Mouse (Mus musculus) limb, embryonic 15.5 days (tissue): Measurements from ENCODE around the gene Rnf213. TPM values are rescaled to one million over a fixed set of nuclear protein-coding genes. Genes with fewer than 3 reads are reported as not detected.

ENCODE experiments used
- ATAC-seq: fragments of 200-750 bp; cut with Nextera tagmentation; 2 replicates; pipeline ENCODE4 v1.8.0; 2017; ENCODE audit warnings: low read depth, moderate TSS enrichment; ENCODE audit not compliant: insufficient number of reproducible peaks, low FRiP score, low TSS enrichment
- H3K27ac ChIP-seq: fragments of 300-500 bp; sonication (generic); 2 replicates; pipeline ENCODE4 v1.5.1; 2015; ENCODE audit warnings: moderate library complexity, mild to moderate bottlenecking, inconsistent platforms
- H3K27me3 ChIP-seq: fragments of 300-500 bp; sonication (generic); 2 replicates; pipeline ENCODE4 v1.6.1; 2015; ENCODE audit warnings: inconsistent platforms
- H3K36me3 ChIP-seq: fragments of 300-500 bp; sonication (generic); 2 replicates; pipeline ENCODE4 v1.6.1; 2015; ENCODE audit warnings: inconsistent platforms
- H3K4me1 ChIP-seq: fragments of 300-500 bp; sonication (generic); 2 replicates; pipeline ENCODE4 v1.6.1; 2015; ENCODE audit warnings: inconsistent platforms
- H3K4me2 ChIP-seq: fragments of 300-500 bp; sonication (generic); 2 replicates; pipeline ENCODE4 v1.6.1; 2015; ENCODE audit warnings: mild to moderate bottlenecking, inconsistent platforms
- H3K4me3 ChIP-seq: fragments of 300-500 bp; sonication (generic); 2 replicates; pipeline ENCODE4 v1.5.1; 2015; ENCODE audit warnings: mild to moderate bottlenecking, inconsistent platforms
- H3K9ac ChIP-seq: fragments of 300-500 bp; sonication (generic); 2 replicates; pipeline ENCODE4 v1.6.1; 2015; ENCODE audit warnings: inconsistent platforms
- H3K9me3 ChIP-seq: fragments of 300-500 bp; sonication (generic); 2 replicates; pipeline ENCODE4 v1.6.1; 2016; ENCODE audit warnings: inconsistent platforms
- WGBS: fragments of 180-500 bp; shearing (Covaris S2); methylation state at CpG from one replicate; pipeline ENCODE4 v1.1.7; 2015; 5-methylcytosine and 5-hydroxymethylcytosine counted together
- polyA plus RNA-seq: library from polyadenylated mRNA; unstranded; fragments of >200 nt; fragmentation: Nextera tagmentation; extraction: Ambion mirVana; gene quantifications from 2 replicates; pipeline ENCODE4 v1.2.1, GENCODE M21; 2015

Rnf213 gene
- polyA plus RNA-seq, 1 experiment from 2014 or later = 3.7 TPM

- no peaks in the 10 kb centered on the region for H3K9me3 ChIP-seq
- no peaks in the 10 kb centered on the region for H3K4me1 ChIP-seq
- no peaks in the 10 kb centered on the region for H3K27me3 ChIP-seq
- no peak for ATAC-seq
- no peak overlapping the region for H3K4me2 ChIP-seq
- H3K36me3 ChIP-seq = peaks cover 67% of the 10 kb centered on the region
- H3K9ac ChIP-seq = no peak overlapping the region
- no peak overlapping the region for H3K4me3 ChIP-seq
- WGBS = 87% methylated on average over 4 of the region's 4 CpGs
- no peak overlapping the region for H3K27ac ChIP-seq
Observed at GRCm38 (mm10) chr11:119506386-119506785, 113.5 kb downstream of the Rnf213 start.

DNA sequence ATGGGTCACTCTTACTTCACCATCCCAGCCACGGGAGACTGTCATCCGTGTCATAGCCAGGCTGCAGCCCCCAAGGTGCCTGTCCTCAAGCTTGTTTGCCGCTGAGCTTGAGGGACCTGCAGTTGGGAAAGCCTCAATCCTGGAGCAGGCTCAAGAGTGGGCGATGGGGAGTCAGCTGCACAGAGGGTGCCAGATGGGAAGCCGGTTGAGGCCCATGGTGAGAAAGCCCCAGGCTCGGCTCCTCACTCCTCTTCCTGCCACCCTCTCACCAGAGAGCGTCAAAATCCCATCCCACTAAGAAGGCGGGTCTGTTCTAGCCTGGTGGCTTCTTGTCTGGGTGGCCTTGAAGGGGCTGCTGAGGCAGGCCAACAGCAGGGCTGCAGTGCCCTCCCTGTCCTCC, 114.9 kb downstream of the Rnf213 start:
- no peak overlapping the region for H3K27ac ChIP-seq
- no peak overlapping the region for H3K9ac ChIP-seq
- WGBS = 86% methylated on average over 8 of the region's 8 CpGs
- no peak for ATAC-seq
- no peak overlapping the region for H3K4me3 ChIP-seq
- H3K9me3 ChIP-seq = no peaks in the 10 kb centered on the region
- no peaks in the 10 kb centered on the region for H3K4me1 ChIP-seq
- H3K27me3 ChIP-seq = no peaks in the 10 kb centered on the region
- peaks cover 55% of the 10 kb centered on the region for H3K36me3 ChIP-seq
- H3K4me2 ChIP-seq = no peak overlapping the region

- Histone ChIP-seq H3K4me3 (no peak overlapping the region), H3K27me3 (peaks cover 4% of the 10 kb centered on the region), H3K9ac (no peak overlapping the region), H3K9me3 (no peaks in the 10 kb centered on the region), H3K4me2 (no peak overlapping the region), H3K36me3 (peaks cover 42% of the 10 kb centered on the region), H3K4me1 (peaks cover 8% of the 10 kb centered on the region; the same call in 1 of the 2 replicates), H3K27ac (no peak overlapping the region)
- WGBS = 74% methylated on average over 5 of the region's 5 CpGs
- no peak for ATAC-seq
Observed at GRCm38 (mm10) chr11:119509165-119509776, 116.4 kb downstream of the Rnf213 start.

- H3K9me3 ChIP-seq = no peaks in the 10 kb centered on the region
- 30% methylated on average over 9 of the region's 9 CpGs for WGBS
- peaks cover 21% of the 10 kb centered on the region for H3K4me1 ChIP-seq
- no peak overlapping the region for H3K4me3 ChIP-seq
- ATAC-seq = no peak
- peaks cover 9% of the 10 kb centered on the region for H3K36me3 ChIP-seq
- no peak overlapping the region for H3K27ac ChIP-seq
- no peak overlapping the region for H3K9ac ChIP-seq
- H3K4me2 ChIP-seq = no peak overlapping the region
- H3K27me3 ChIP-seq = peaks cover 16% of the 10 kb centered on the region
Observed at GRCm38 (mm10) chr11:119513038-119513659, 120.2 kb downstream of the Rnf213 start.

GRCm38 (mm10) chr11:119514108-119514860, 121.4 kb downstream of the Rnf213 start:
- WGBS = 41% methylated on average over 16 of the region's 16 CpGs
- Histone ChIP-seq H3K27ac (no peak overlapping the region), H3K27me3 (peaks cover 16% of the 10 kb centered on the region), H3K9ac (no peak overlapping the region), H3K4me1 (peaks cover 21% of the 10 kb centered on the region), H3K4me3 (no peak overlapping the region), H3K36me3 (no peaks in the 10 kb centered on the region), H3K9me3 (no peaks in the 10 kb centered on the region), H3K4me2 (no peak overlapping the region)
- no peak for ATAC-seq

- no peaks in the 10 kb centered on the region for H3K9me3 ChIP-seq
- no peak overlapping the region for H3K9ac ChIP-seq
- no peak for ATAC-seq
- peak overlapping the region; percentile 34 for H3K4me2 ChIP-seq
- peaks cover 16% of the 10 kb centered on the region for H3K27me3 ChIP-seq
- WGBS = 5% methylated on average over 21 of the region's 21 CpGs
- H3K4me3 ChIP-seq = peak overlapping the region; percentile 14; the same call in 1 of the 2 replicates
- peaks cover 21% of the 10 kb centered on the region for H3K4me1 ChIP-seq
- no peaks in the 10 kb centered on the region for H3K36me3 ChIP-seq
- no peak overlapping the region for H3K27ac ChIP-seq
Observed at GRCm38 (mm10) chr11:119514967-119515636, 122.2 kb downstream of the Rnf213 start.

DNA sequence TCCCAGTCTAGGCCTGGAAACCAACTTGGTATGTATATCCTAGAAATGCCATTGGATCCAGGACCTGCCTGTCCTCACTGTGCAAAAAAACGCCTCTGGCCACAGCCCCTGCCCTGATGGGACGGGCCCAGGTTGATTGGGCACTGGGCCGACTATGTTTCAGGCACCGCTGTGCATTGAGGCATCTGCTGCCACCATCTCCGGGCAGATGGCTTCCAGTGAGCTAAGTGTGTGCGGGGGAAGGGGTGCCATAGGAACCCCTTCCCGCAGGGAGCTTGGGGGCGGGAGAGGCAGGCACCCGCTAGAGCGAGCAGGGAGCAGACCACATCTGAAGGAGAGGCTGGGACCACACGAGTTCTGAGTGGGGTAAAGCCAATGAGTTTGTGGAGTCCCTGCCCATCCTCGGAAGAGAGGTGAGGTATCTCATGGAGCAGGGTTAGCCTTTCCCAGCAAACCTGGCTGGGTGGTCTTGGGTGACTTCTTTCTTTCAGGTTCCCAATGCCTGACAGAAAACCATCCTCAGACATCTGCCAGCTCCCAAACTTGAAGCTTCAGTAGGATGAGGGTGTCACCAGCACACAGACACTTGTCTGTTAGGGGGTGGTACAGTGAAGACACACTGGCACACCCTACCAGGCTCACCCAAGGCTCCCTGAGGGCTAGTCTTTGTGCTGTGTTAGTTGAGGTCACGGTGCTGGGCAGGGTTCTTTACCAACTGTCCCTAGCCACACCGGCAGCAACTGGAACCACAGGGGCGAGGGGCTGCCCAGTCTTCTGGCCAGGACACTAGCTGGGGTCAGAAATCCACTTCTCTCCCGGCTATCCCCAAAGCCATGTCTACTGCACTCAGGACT, 123.2 kb downstream of the Rnf213 start:
- H3K4me3 ChIP-seq = no peak overlapping the region
- H3K4me1 ChIP-seq = peaks cover 21% of the 10 kb centered on the region
- H3K9me3 ChIP-seq = no peaks in the 10 kb centered on the region
- H3K27me3 ChIP-seq = peaks cover 16% of the 10 kb centered on the region
- ATAC-seq = no peak
- WGBS = 71% methylated on average over 16 of the region's 16 CpGs
- H3K36me3 ChIP-seq = no peaks in the 10 kb centered on the region
- no peak overlapping the region for H3K27ac ChIP-seq
- no peak overlapping the region for H3K9ac ChIP-seq
- H3K4me2 ChIP-seq = no peak overlapping the region

DNA sequence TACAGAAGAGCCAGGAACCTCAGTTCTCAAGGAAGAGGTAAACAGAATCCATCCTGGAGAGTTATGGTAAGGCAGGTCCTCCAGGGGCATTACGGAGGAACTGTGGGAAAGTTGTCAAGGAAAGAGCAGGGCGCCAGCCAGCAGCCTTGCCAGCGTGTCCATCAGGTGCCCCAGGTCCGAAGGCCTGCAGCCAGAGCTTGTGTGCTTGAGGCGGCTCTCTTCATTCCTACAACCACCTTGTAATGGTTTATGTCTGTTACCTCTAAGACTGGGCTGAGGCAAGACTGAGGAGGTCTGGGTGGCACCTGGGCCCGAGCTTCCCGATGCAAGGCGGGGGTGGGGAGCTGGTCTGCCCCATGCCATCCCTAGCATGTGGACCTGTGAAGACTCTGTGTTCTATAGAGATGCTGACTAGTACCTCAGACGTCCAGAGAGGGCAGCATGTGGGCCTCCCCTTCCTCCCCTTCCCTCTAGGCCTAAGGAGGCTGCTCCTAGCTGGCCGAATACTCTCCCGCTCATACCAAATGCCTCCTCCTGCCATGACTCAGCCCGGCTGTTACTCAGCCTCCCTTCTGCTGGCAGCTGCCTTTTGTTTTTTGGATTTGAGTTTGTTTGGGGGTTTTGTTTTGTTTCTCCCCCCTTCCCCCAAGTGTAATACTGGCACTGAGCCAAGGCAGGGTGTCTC, 123.9 kb downstream of the Rnf213 start:
- Histone ChIP-seq H3K27ac (no peak overlapping the region), H3K27me3 (peaks cover 16% of the 10 kb centered on the region), H3K9me3 (no peaks in the 10 kb centered on the region), H3K4me2 (no peak overlapping the region), H3K36me3 (no peaks in the 10 kb centered on the region), H3K4me1 (peaks cover 21% of the 10 kb centered on the region), H3K9ac (no peak overlapping the region), H3K4me3 (no peak overlapping the region)
- WGBS = 62% methylated on average over 12 of the region's 12 CpGs
- ATAC-seq = no peak

DNA sequence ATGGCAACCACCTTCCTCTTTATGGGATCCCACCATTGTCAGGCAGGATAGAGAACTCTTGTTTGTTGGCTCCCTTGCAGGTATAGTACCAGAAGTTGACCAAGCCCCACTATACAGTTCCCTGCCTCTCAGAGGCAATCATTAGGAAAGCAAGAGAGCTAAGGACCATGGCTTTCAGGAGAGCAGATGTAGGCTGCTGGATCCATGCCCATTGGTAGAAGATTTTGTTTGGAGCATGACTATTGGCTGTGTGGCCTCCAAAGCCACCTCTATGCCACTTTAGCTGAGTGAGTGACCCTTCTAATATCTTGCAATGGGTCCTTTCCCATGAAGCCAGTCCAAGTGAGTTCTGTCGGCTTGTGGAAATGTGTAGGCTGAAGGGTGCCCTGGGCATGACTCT, 126.5 kb downstream of the Rnf213 start:
- Histone ChIP-seq H3K4me1 (peaks cover 12% of the 10 kb centered on the region), H3K27ac (no peak overlapping the region), H3K9me3 (no peaks in the 10 kb centered on the region), H3K4me2 (no peak overlapping the region), H3K4me3 (no peak overlapping the region), H3K36me3 (no peaks in the 10 kb centered on the region), H3K27me3 (peaks cover 12% of the 10 kb centered on the region), H3K9ac (no peak overlapping the region)
- WGBS = 89% methylated on average over 1 of the region's 1 CpGs
- no peak for ATAC-seq

DNA sequence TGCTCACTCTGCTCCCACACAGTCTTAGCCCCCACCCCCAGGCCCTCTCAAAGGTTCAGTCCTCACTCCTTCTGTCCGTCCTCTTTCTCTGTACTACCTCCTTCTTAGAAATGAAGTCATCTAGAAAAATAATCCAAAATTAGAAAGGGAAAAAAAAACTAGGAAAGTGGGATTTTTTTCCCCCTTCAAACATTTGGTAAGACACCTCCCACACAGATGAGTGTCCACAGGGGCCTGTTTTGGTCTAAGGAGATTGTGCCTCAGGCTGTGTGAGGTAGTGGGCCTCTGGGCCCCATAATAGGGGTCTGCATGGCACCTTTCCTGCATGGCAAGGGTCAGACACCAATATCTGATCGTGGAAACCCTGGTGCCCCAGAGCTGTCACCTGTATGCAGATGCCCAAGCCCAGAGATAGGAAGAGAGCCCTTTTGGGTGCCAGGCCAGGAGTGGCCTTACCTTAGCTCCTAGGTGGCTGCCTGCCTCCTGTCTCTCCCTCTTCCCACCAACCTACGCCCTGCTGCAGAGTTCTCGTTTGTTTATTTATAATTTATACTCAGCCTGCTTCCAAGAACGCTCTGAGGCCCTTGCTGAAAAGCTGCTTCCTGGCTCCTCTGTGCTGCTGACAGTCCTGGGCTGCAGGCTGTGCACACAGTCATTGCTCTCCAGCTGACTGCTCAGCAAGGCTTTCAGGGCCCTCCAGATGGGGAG, 127.3 kb downstream of the Rnf213 start:
- no peak for ATAC-seq
- 66% methylated on average over 5 of the region's 5 CpGs for WGBS
- no peak overlapping the region for H3K4me3 ChIP-seq
- no peaks in the 10 kb centered on the region for H3K36me3 ChIP-seq
- no peak overlapping the region for H3K9ac ChIP-seq
- H3K4me2 ChIP-seq = no peak overlapping the region
- H3K9me3 ChIP-seq = no peaks in the 10 kb centered on the region
- peaks cover 7% of the 10 kb centered on the region for H3K4me1 ChIP-seq
- H3K27me3 ChIP-seq = 0 out of 2 replicates have a peak, but pooled peaks cover 4% of the 10 kb centered on the region
- H3K27ac ChIP-seq = no peak overlapping the region
